Mouse (Mus musculus) myocyte (in vitro differentiated cells): ENCODE measurements around the gene Smco2. TPM values are rescaled to one million over a fixed set of nuclear protein-coding genes. Genes with fewer than 3 reads are reported as not detected.

Experiments
- H3K27me3 ChIP-seq: one replicate; pipeline ENCODE4 v1.6.1; 2011; ENCODE audit not compliant: control insufficient read depth, insufficient read depth, insufficient read length
- H3K36me3 ChIP-seq: one replicate; pipeline ENCODE4 v1.6.1; 2011; ENCODE audit not compliant: control insufficient read depth, insufficient read depth
- H3K4me2 ChIP-seq: one replicate; pipeline ENCODE4 v1.6.1; 2011; ENCODE audit warnings: low read depth, control low read depth
- H3K4me3 ChIP-seq: one replicate; pipeline ENCODE4 v1.5.1; 2011; ENCODE audit warnings: mild to moderate bottlenecking, control low read depth, moderate library complexity
- H3K79me2 ChIP-seq: one replicate; pipeline ENCODE4 v1.6.1; 2011; ENCODE audit not compliant: control insufficient read depth, insufficient read depth
- H3ac ChIP-seq: one replicate; pipeline ENCODE4 v1.6.1; 2011; ENCODE audit not compliant: control insufficient read depth, insufficient read length
- CEBPB ChIP-seq: IDR thresholded peaks from 2 replicates; pipeline ENCODE4 v1.6.1; 2011; ENCODE audit warnings: mild to moderate bottlenecking, moderate library complexity; ENCODE audit not compliant: poor library complexity, insufficient read depth, severe bottlenecking
- E2F4 ChIP-seq: IDR thresholded peaks from one replicate; pipeline ENCODE4 v1.6.1; 2011; ENCODE audit warnings: mild to moderate bottlenecking, control low read depth, moderate library complexity; ENCODE audit not compliant: insufficient read depth
- MAX ChIP-seq: IDR thresholded peaks from one replicate; pipeline ENCODE4 v1.6.1; 2011; ENCODE audit warnings: low read depth, mild to moderate bottlenecking, control low read depth
- MYOD1 ChIP-seq, 3 experiments: IDR thresholded peaks; one replicate each; pipeline ENCODE4 v1.6.1; 2011; ENCODE audit warnings: control low read depth in 2 of 3, low read depth in 2 of 3, mild to moderate bottlenecking in 2 of 3, moderate library complexity in 1 of 3; ENCODE audit not compliant: insufficient read length in 2 of 3, control insufficient read depth in 1 of 3
- MYOG ChIP-seq, 3 experiments: IDR thresholded peaks; one replicate each; pipeline ENCODE4 v1.6.1; 2011; ENCODE audit warnings: control low read depth in 2 of 3, low read depth in 2 of 3, mild to moderate bottlenecking in 2 of 3; ENCODE audit not compliant: insufficient read length in 2 of 3, control insufficient read depth in 1 of 3, insufficient read depth in 1 of 3
- POLR2A ChIP-seq: IDR thresholded peaks from one replicate; pipeline ENCODE4 v1.6.1; 2011; ENCODE audit warnings: low read depth, mild to moderate bottlenecking, control low read depth, moderate library complexity; ENCODE audit not compliant: insufficient read length
- POLR2AphosphoS2 ChIP-seq: IDR thresholded peaks from one replicate; pipeline ENCODE4 v1.6.1; 2011; ENCODE audit warnings: low read depth, control low read depth; ENCODE audit not compliant: insufficient read length
- REST ChIP-seq: IDR thresholded peaks from one replicate; pipeline ENCODE4 v1.6.1; 2011; ENCODE audit warnings: mild to moderate bottlenecking, control low read depth, moderate library complexity; ENCODE audit not compliant: insufficient read depth, insufficient read length
- SRF ChIP-seq: IDR thresholded peaks from one replicate; pipeline ENCODE4 v1.6.1; 2011; ENCODE audit warnings: low read depth; ENCODE audit not compliant: control insufficient read depth, insufficient read length
- TCF12 ChIP-seq: IDR thresholded peaks from one replicate; pipeline ENCODE4 v1.6.1; 2011; ENCODE audit warnings: mild to moderate bottlenecking, control low read depth; ENCODE audit not compliant: poor library complexity, insufficient read depth, severe bottlenecking
- TCF3 ChIP-seq: IDR thresholded peaks from one replicate; pipeline ENCODE4 v1.6.1; 2011; ENCODE audit warnings: low read depth, control low read depth; ENCODE audit not compliant: insufficient read length
- USF1 ChIP-seq: IDR thresholded peaks from one replicate; pipeline ENCODE4 v1.6.1; 2011; ENCODE audit warnings: low read depth, mild to moderate bottlenecking, control low read depth, moderate library complexity
- polyA plus RNA-seq: library from polyadenylated mRNA; unstranded; fragments of >200 nt; fragmentation: generic; extraction: Trizol; gene quantifications from one replicate; pipeline ENCODE4 v1.2.1, GENCODE M21; 2012; ENCODE audit warnings: missing spikeins

The Smco2 gene
- polyA plus RNA-seq, 1 experiment: not detected

DNA sequence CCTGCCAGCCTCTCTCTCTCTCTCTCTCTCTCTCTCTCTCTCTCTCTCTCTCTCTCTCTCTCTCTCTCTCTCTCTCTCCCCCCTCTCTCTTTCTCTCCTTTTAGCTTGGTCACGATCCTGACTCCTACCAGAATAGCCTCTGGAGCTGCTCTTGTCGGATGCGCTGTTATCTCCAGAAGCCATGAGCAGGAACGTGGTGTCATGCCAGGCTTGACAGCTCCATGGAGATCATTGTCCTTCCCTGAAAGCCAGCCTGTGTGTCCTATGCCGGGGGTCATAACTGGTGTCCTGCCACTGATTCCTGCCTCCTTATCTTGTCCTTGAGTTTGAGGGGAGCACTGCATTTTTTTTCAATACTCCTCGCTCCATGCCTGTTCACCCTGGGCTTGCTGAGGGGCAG is 5.0 kb upstream of the Smco2 start:
- no peak for TF ChIP-seq POLR2AphosphoS2
- TF ChIP-seq REST: no peak
- no peak for TF ChIP-seq POLR2A
- no peak for TF ChIP-seq E2F4
- no peak for TF ChIP-seq MYOD1 (IDR thresholded peaks at IDR 0.05; ENCODE audit: control insufficient read depth in 1 of 3, insufficient read length in 2 of 3, low read depth in 2 of 3)
- no peak for TF ChIP-seq MAX
- TF ChIP-seq MYOG (IDR thresholded peaks at IDR 0.05; ENCODE audit: control insufficient read depth in 1 of 3, insufficient read depth in 1 of 3, insufficient read length in 2 of 3, low read depth in 2 of 3): no peak
- Histone ChIP-seq H3K4me2 (no peak overlapping the region), H3K79me2 (no peaks in the 10 kb centered on the region), H3ac (no peak overlapping the region), H3K36me3 (no peaks in the 10 kb centered on the region), H3K27me3 (no peaks in the 10 kb centered on the region), H3K4me3 (no peak overlapping the region)

DNA sequence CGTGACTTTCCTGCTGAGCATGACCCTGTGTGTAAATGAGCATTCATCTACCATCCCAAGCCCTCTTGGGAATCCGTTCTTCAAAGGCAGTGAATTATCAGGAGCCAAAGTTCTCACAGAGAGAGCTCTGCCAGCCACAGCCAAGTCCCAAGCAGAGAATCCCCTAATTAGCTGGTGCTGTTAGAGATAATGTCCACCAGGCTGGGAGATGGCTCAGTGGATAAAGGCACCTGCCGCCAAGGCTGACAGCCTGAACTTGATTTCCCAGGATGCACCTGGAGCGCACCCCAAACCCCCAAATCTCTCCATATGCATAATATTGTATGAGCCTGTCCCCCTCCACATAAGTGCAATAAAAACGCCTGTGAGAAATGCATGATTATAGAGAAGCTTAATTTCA is 4.6 kb upstream of the Smco2 start:
- no peaks in the 10 kb centered on the region for H3K36me3 ChIP-seq
- no peaks in the 10 kb centered on the region for H3K79me2 ChIP-seq
- H3K27me3 ChIP-seq: no peaks in the 10 kb centered on the region
- no peak overlapping the region for H3K4me3 ChIP-seq
- TF ChIP-seq TCF3 (no peak), POLR2AphosphoS2 (no peak)
- no peak overlapping the region for H3ac ChIP-seq
- no peak overlapping the region for H3K4me2 ChIP-seq

GRCm38 (mm10) chr6:146845961-146846750 is 3.7 kb upstream of the Smco2 start:
- Histone ChIP-seq H3K4me2 (no peak overlapping the region), H3K4me3 (no peak overlapping the region), H3K27me3 (no peaks in the 10 kb centered on the region), H3ac (no peak overlapping the region), H3K79me2 (no peaks in the 10 kb centered on the region), H3K36me3 (no peaks in the 10 kb centered on the region)
- TF ChIP-seq POLR2A (no peak), TCF3 (no peak), TCF12 (no peak), SRF (no peak), E2F4 (no peak), POLR2AphosphoS2 (no peak), MAX (no peak), MYOG (IDR thresholded peaks at IDR 0.05; ENCODE audit: control insufficient read depth in 1 of 3, insufficient read depth in 1 of 3, insufficient read length in 2 of 3, low read depth in 2 of 3) (no peak), USF1 (no peak), MYOD1 (IDR thresholded peaks at IDR 0.05; ENCODE audit: control insufficient read depth in 1 of 3, insufficient read length in 2 of 3, low read depth in 2 of 3) (no peak), CEBPB (no peak), REST (no peak)

DNA sequence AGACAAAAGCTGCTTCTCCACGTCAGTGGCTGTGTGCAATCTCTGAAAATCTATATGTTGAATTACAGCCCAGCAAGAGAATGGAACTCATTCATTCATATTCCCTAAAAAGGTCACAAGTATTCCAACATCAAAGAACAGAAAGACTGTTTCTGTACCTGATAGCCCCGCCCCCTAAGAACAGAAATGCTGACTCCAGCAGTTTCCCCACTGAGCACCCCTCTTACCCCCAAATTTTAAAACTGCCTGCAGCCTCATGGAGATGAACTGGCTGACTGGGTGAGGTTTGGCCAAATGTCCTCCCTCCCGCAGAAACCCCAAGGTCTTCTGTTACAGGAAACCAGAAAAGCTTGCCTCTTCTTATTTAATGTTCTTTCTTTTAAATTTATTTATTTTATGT is 2.5 kb upstream of the Smco2 start:
- Histone ChIP-seq H3K4me2 (no peak overlapping the region), H3K4me3 (no peak overlapping the region), H3ac (no peak overlapping the region), H3K79me2 (no peaks in the 10 kb centered on the region), H3K27me3 (no peaks in the 10 kb centered on the region), H3K36me3 (no peaks in the 10 kb centered on the region)
- TF ChIP-seq TCF3 (no peak), MYOD1 (IDR thresholded peaks at IDR 0.05; ENCODE audit: control insufficient read depth in 1 of 3, insufficient read length in 2 of 3, low read depth in 2 of 3) (no peak), POLR2AphosphoS2 (no peak), MAX (no peak)

DNA sequence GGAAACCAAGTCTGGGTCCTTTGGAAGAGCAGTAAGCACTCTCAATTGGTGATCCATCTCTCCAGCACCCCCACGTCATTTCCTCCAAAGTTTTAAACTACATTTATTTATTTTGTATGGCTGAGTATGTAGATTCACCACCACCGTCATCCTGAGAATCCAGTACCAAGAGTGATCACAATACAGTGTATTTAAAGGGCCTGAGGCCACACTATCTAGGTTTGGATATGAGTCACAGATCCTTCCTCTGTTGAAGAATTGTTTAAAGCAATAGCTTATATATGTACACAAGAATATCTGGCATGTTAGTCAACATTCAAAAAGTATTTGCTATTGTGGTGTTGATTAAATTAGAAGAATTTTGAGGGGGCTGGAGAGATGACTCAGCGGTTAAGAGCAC is 1.6 kb upstream of the Smco2 start:
- Histone ChIP-seq H3K79me2 (no peaks in the 10 kb centered on the region), H3ac (no peak overlapping the region), H3K4me2 (no peak overlapping the region), H3K4me3 (no peak overlapping the region), H3K36me3 (no peaks in the 10 kb centered on the region), H3K27me3 (no peaks in the 10 kb centered on the region)
- TF ChIP-seq E2F4: no peak
- TF ChIP-seq REST: no peak
- no peak for TF ChIP-seq TCF12
- TF ChIP-seq POLR2A: no peak
